Mouse (Mus musculus) MEL (cell line): ENCODE measurements at regions not wholly inside any gene's neighbourhood (a gene's known extent, or its start where the extent isn't known, plus 50 kb on each side); places are given as distances from the start of the nearest gene placed in this dataset.

Experiments
- CTCF ChIP-seq, 3 experiments: IDR thresholded peaks in 2 of 3; conservative IDR thresholded peaks in 1 of 3; 2 replicates each; pipeline ENCODE4 v1.5.1; 2011 to 2012; ENCODE audit warnings: low read length in 3 of 3, low read depth in 2 of 3, mild to moderate bottlenecking in 2 of 3, improper control_type of control experiment in 1 of 3, inconsistent platforms in 1 of 3, mixed read lengths in 1 of 3, moderate library complexity in 1 of 3; ENCODE audit not compliant: control insufficient read depth in 1 of 3, insufficient read depth in 1 of 3, poor library complexity in 1 of 3, severe bottlenecking in 1 of 3
- ELF1 ChIP-seq: IDR thresholded peaks from 2 replicates; pipeline ENCODE4 v1.6.1; 2014; ENCODE audit warnings: low read depth, mild to moderate bottlenecking, inconsistent platforms, low read length, improper control_type of control experiment, moderate library complexity
- GATA1 ChIP-seq: IDR thresholded peaks from 2 replicates; pipeline ENCODE4 v1.6.1; 2011; ENCODE audit warnings: low read depth, low read length, improper control_type of control experiment
- HCFC1 ChIP-seq: IDR thresholded peaks from 2 replicates; pipeline ENCODE4 v1.6.1; 2012; ENCODE audit warnings: low read depth, mild to moderate bottlenecking, inconsistent platforms, low read length, improper control_type of control experiment, moderate library complexity
- KAT2A ChIP-seq: conservative IDR thresholded peaks from 2 replicates; pipeline ENCODE4 v1.6.1; 2012; ENCODE audit warnings: low read depth, low read length, improper control_type of control experiment, inconsistent platforms
- POLR2A ChIP-seq, 2 experiments: IDR thresholded peaks; 2 replicates each; pipeline ENCODE4 v1.6.1; 2011 to 2012; ENCODE audit warnings: low read length in 2 of 2, mild to moderate bottlenecking in 2 of 2, control low read depth in 1 of 2, improper control_type of control experiment in 1 of 2, low read depth in 1 of 2, moderate library complexity in 1 of 2; ENCODE audit not compliant: control insufficient read depth in 1 of 2, insufficient read depth in 1 of 2, poor library complexity in 1 of 2
- SIN3A ChIP-seq: IDR thresholded peaks from 2 replicates; pipeline ENCODE4 v1.6.1; 2012; ENCODE audit warnings: low read length, improper control_type of control experiment, inconsistent platforms
- SMC3 ChIP-seq: IDR thresholded peaks from 2 replicates; pipeline ENCODE4 v1.6.1; 2011; ENCODE audit warnings: low read depth, low read length, improper control_type of control experiment
- USF2 ChIP-seq, 2 experiments: IDR thresholded peaks; 2 replicates each; pipeline ENCODE4 v1.6.1; 2011 to 2012; ENCODE audit warnings: improper control_type of control experiment in 2 of 2, low read length in 2 of 2, borderline replicate concordance in 1 of 2, inconsistent platforms in 1 of 2, low read depth in 1 of 2, mild to moderate bottlenecking in 1 of 2; ENCODE audit not compliant: insufficient read depth in 1 of 2
- ZKSCAN1 ChIP-seq: IDR thresholded peaks from 2 replicates; pipeline ENCODE4 v1.6.1; 2012; ENCODE audit warnings: low read depth, mild to moderate bottlenecking, inconsistent platforms, low read length, improper control_type of control experiment, moderate library complexity

GRCm38 (mm10) chr9:41587762-41588161, 426.3 kb upstream of the Ubash3b start:
- TF ChIP-seq ZKSCAN1, result no peak
- no peak for TF ChIP-seq POLR2A (IDR thresholded peaks at IDR 0.05; ENCODE audit: control insufficient read depth in 1 of 2, insufficient read depth in 1 of 2, low read depth in 1 of 2, low read length in 2 of 2, poor library complexity in 1 of 2)
- TF ChIP-seq SIN3A, result no peak
- TF ChIP-seq CTCF (IDR thresholded peaks at IDR 0.05 in 2 of 3, conservative IDR thresholded peaks at IDR 0.05 in 1 of 3; ENCODE audit: control insufficient read depth in 1 of 3, insufficient read depth in 1 of 3, low read depth in 2 of 3, low read length in 3 of 3, poor library complexity in 1 of 3, severe bottlenecking in 1 of 3), result no peak
- no peak for TF ChIP-seq HCFC1
- no peak for TF ChIP-seq USF2 (IDR thresholded peaks at IDR 0.05; ENCODE audit: borderline replicate concordance in 1 of 2, insufficient read depth in 1 of 2, low read depth in 1 of 2, low read length in 2 of 2)
- TF ChIP-seq ELF1, result no peak
- no peak for TF ChIP-seq KAT2A
- no peak for TF ChIP-seq GATA1
- no peak for TF ChIP-seq SMC3
